Mouse (Mus musculus) cerebellum, adult 2 months (tissue): Measurements from ENCODE around the gene Appl2. TPM values are rescaled to one million over a fixed set of nuclear protein-coding genes. Genes with fewer than 3 reads are reported as not detected.

Experiments
- DNase-seq, 2 experiments: peaks; one replicate each; pipeline ENCODE4 v3.0.0; 2021
- H3K27ac ChIP-seq: fragments of 200-500 bp; 2 replicates; pipeline ENCODE4 v1.5.1; 2012; ENCODE audit warnings: low read length, control low read depth, inconsistent platforms; ENCODE audit not compliant: insufficient read depth
- H3K27me3 ChIP-seq: fragments of 200-500 bp; 2 replicates; pipeline ENCODE4 v1.6.1; 2012; ENCODE audit warnings: inconsistent platforms, mild to moderate bottlenecking, low read length, moderate library complexity; ENCODE audit not compliant: control insufficient read depth, insufficient read depth
- H3K4me1 ChIP-seq: fragments of 200-500 bp; 2 replicates; pipeline ENCODE4 v1.6.1; 2011; ENCODE audit warnings: low read length; ENCODE audit not compliant: control insufficient read depth, insufficient read depth
- H3K4me3 ChIP-seq: fragments of 200-500 bp; replicated peaks from 2 replicates; pipeline ENCODE3; 2011; ENCODE audit warnings: mild to moderate bottlenecking, low read depth, low read length, control low read depth; ENCODE audit not compliant: insufficient read depth
- CTCF ChIP-seq: fragments of 200-500 bp; IDR thresholded peaks from 2 replicates; pipeline ENCODE4 v1.5.1; 2011; ENCODE audit warnings: low read depth, mild to moderate bottlenecking, control low read depth, low read length, moderate library complexity, borderline replicate concordance; ENCODE audit not compliant: insufficient read depth
- POLR2A ChIP-seq: fragments of 200-500 bp; IDR thresholded peaks from 2 replicates; pipeline ENCODE4 v1.6.1; 2011; ENCODE audit warnings: low read length, control low read depth, borderline replicate concordance; ENCODE audit not compliant: insufficient read depth
- WGBS: fragments of 180-500 bp; shearing (Covaris S2); methylation state at CpG from one replicate; pipeline ENCODE4 v1.1.7; 2018; 5-methylcytosine and 5-hydroxymethylcytosine counted together
- polyA plus RNA-seq: library from polyadenylated mRNA; depleted of rRNA; stranded (reverse); fragments of >200 nt; gene quantifications from 2 replicates; pipeline ENCODE4 v1.2.3, GENCODE M21; 2012

The Appl2 gene
- polyA plus RNA-seq, 1 experiment, result 307 TPM

- Histone ChIP-seq H3K27me3 (no peaks in the 10 kb centered on the region), H3K4me3 (no peak overlapping the region), H3K4me1 (peaks cover 68% of the 10 kb centered on the region), H3K27ac (peak overlapping the region; percentile 73)
- 74% methylated on average over 5 of the region's 5 CpGs for WGBS
- TF ChIP-seq CTCF (no peak), POLR2A (no peak)
- no peak for DNase-seq
Measured at GRCm38 (mm10) chr10:83629878-83630277, 18.7 kb downstream of the Appl2 start.

GRCm38 (mm10) chr10:83629190-83629781 lies 19.3 kb downstream of the Appl2 start:
- DNase-seq, result peak; percentile 67 to 69
- H3K27me3 ChIP-seq, result no peaks in the 10 kb centered on the region
- no peak for TF ChIP-seq CTCF
- TF ChIP-seq POLR2A, result no peak
- 10% methylated on average over 12 of the region's 12 CpGs for WGBS
- H3K4me1 ChIP-seq, result peaks cover 69% of the 10 kb centered on the region
- peak overlapping the region; percentile 73 for H3K27ac ChIP-seq
- H3K4me3 ChIP-seq, result no peak overlapping the region

GRCm38 (mm10) chr10:83628241-83628640 lies 20.3 kb downstream of the Appl2 start:
- H3K27me3 ChIP-seq, result no peaks in the 10 kb centered on the region
- 33% methylated on average over 4 of the region's 4 CpGs for WGBS
- H3K4me1 ChIP-seq, result peaks cover 68% of the 10 kb centered on the region
- TF ChIP-seq POLR2A, result no peak
- no peak for TF ChIP-seq CTCF
- H3K4me3 ChIP-seq, result no peak overlapping the region
- H3K27ac ChIP-seq, result no peak overlapping the region
- peak in 1 of 2 experiments; percentile 57 for DNase-seq

- no peak for DNase-seq
- Histone ChIP-seq H3K27me3 (no peaks in the 10 kb centered on the region), H3K27ac (no peak overlapping the region), H3K4me1 (peaks cover 59% of the 10 kb centered on the region), H3K4me3 (no peak overlapping the region)
- 90% methylated on average over 9 of the region's 9 CpGs for WGBS
- TF ChIP-seq POLR2A (no peak), CTCF (no peak)
Measured at GRCm38 (mm10) chr10:83627113-83627687, 21.3 kb downstream of the Appl2 start.

GRCm38 (mm10) chr10:83624841-83625240 lies 23.7 kb downstream of the Appl2 start:
- 5% methylated on average over 12 of the region's 12 CpGs for WGBS
- H3K4me3 ChIP-seq, result no peak overlapping the region
- H3K27ac ChIP-seq, result peak overlapping the region; percentile 45
- DNase-seq, result peak; percentile 86 to 90
- H3K27me3 ChIP-seq, result no peaks in the 10 kb centered on the region
- H3K4me1 ChIP-seq, result peaks cover 59% of the 10 kb centered on the region
- TF ChIP-seq CTCF (no peak), POLR2A (no peak)

GRCm38 (mm10) chr10:83624065-83624464 lies 24.5 kb downstream of the Appl2 start:
- Histone ChIP-seq H3K4me1 (peaks cover 58% of the 10 kb centered on the region), H3K27me3 (no peaks in the 10 kb centered on the region), H3K4me3 (no peak overlapping the region), H3K27ac (peak overlapping the region; percentile 45)
- no peak for TF ChIP-seq POLR2A
- TF ChIP-seq CTCF, result no peak
- WGBS, result 27% methylated on average over 8 of the region's 8 CpGs
- DNase-seq, result peak; percentile 46 to 47

GRCm38 (mm10) chr10:83620350-83621055 lies 28.0 kb downstream of the Appl2 start:
- Histone ChIP-seq H3K4me3 (no peak overlapping the region), H3K27me3 (no peaks in the 10 kb centered on the region), H3K4me1 (peaks cover 69% of the 10 kb centered on the region), H3K27ac (peak overlapping the region; percentile 87)
- DNase-seq, result peak; percentile 95 to 98
- TF ChIP-seq POLR2A, result no peak
- TF ChIP-seq CTCF, result no peak
- 16% methylated on average over 24 of the region's 24 CpGs for whole genome bisulfite sequencing

GRCm38 (mm10) chr10:83618819-83619440 lies 29.6 kb downstream of the Appl2 start:
- Histone ChIP-seq H3K4me1 (peaks cover 53% of the 10 kb centered on the region), H3K4me3 (no peak overlapping the region), H3K27ac (peak overlapping the region; percentile 85), H3K27me3 (no peaks in the 10 kb centered on the region)
- WGBS, result 15% methylated on average over 12 of the region's 12 CpGs
- TF ChIP-seq CTCF, result no peak
- TF ChIP-seq POLR2A, result peak; percentile 20; the same call in 1 of the 2 replicates
- DNase-seq, result peak; percentile 81 to 87
